Mouse (Mus musculus) intestine, embryonic 14.5 days (tissue): ENCODE data around the gene Hmgcs1. TPM values are rescaled to one million over a fixed set of nuclear protein-coding genes. Genes with fewer than 3 reads are reported as not detected.

Source experiments
- ATAC-seq: fragments of 200-750 bp; cut with Nextera tagmentation; replicated peaks from 2 replicates; pipeline ENCODE4 v1.8.0; 2017; ENCODE audit warnings: low read depth, moderate number of reproducible peaks, moderate TSS enrichment, moderate library complexity; ENCODE audit not compliant: low FRiP score, low TSS enrichment
- DNase-seq: peaks from one replicate; pipeline ENCODE4 v3.0.0-alpha.2; 2018; ENCODE audit warnings: low spot score
- H3K27ac ChIP-seq: fragments of 300-500 bp; sonication (generic); 2 replicates; pipeline ENCODE4 v1.5.1; 2014; ENCODE audit warnings: low read depth, mild to moderate bottlenecking, control low read depth
- H3K27me3 ChIP-seq: fragments of 300-500 bp; sonication (generic); replicated peaks from 2 replicates; pipeline ENCODE4 v1.6.1; 2014; ENCODE audit warnings: low read length, control low read depth; ENCODE audit not compliant: control insufficient read depth, insufficient read depth
- H3K36me3 ChIP-seq: fragments of 300-500 bp; sonication (generic); 2 replicates; pipeline ENCODE4 v1.6.1; 2014; ENCODE audit warnings: low read length, control low read depth; ENCODE audit not compliant: control insufficient read depth, insufficient read depth
- H3K4me1 ChIP-seq: fragments of 300-500 bp; sonication (generic); replicated peaks from 2 replicates; pipeline ENCODE4 v1.6.1; 2014; ENCODE audit warnings: low read length, control low read depth, mixed read lengths; ENCODE audit not compliant: control insufficient read depth, insufficient read depth
- H3K4me2 ChIP-seq: fragments of 300-500 bp; sonication (generic); 2 replicates; pipeline ENCODE4 v1.6.1; 2014; ENCODE audit warnings: low read length
- H3K4me3 ChIP-seq: fragments of 300-500 bp; sonication (generic); 2 replicates; pipeline ENCODE4 v1.5.1; 2014; ENCODE audit warnings: low read depth, low read length, control low read depth, mixed read lengths
- H3K9ac ChIP-seq: fragments of 300-500 bp; sonication (generic); 2 replicates; pipeline ENCODE4 v1.6.1; 2014; ENCODE audit warnings: mild to moderate bottlenecking, low read length
- H3K9me3 ChIP-seq: fragments of 300-500 bp; sonication (generic); 2 replicates; pipeline ENCODE4 v1.6.1; 2016; ENCODE audit warnings: low read length, control low read depth; ENCODE audit not compliant: control insufficient read depth
- WGBS: fragments of 180-500 bp; shearing (Covaris S2); extraction: QIAGEN DNeasy Blood & Tissue Kit; methylation state at CpG from one replicate; pipeline ENCODE4 v1.1.7; 2014; 5-methylcytosine and 5-hydroxymethylcytosine counted together
- polyA plus RNA-seq: library from polyadenylated mRNA; unstranded; fragments of >200 nt; fragmentation: Nextera tagmentation; extraction: Ambion mirVana; gene quantifications from 2 replicates; pipeline ENCODE4 v1.2.1, GENCODE M21; 2014

Gene Hmgcs1
- polyA plus RNA-seq, 1 experiment from 2014 or later, result 236 TPM

DNA sequence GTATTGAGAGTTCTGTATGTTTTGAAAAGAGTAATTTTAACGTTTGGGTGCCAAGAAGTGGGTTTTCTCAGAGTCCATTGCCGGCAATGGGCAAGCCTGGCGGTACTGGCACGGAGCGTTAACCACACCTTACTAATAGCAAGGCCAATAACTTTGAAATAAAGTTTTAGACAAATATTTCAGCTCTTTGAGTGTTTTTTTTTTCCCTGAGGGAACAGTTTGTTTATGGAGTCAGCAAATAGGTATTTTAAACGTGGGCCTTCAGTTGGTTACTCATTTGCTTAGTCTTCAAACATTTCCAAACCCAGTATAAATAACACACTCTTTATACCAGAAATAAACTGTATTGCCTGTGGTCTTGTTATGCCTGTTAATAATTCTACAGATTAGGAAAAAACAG lies 17.7 kb downstream of the Hmgcs1 start:
- WGBS, result 83% methylated on average over 6 of the region's 6 CpGs
- Histone ChIP-seq H3K4me1 (no peaks in the 10 kb centered on the region), H3K9me3 (no peaks in the 10 kb centered on the region), H3K4me3 (no peak overlapping the region), H3K4me2 (no peak overlapping the region), H3K9ac (no peak overlapping the region), H3K36me3 (peaks cover 66% of the 10 kb centered on the region), H3K27ac (no peak overlapping the region), H3K27me3 (no peaks in the 10 kb centered on the region)
- no peak for DNase-seq
- ATAC-seq, result no peak

GRCm38 (mm10) chr13:119708941-119709340 lies 18.8 kb downstream of the Hmgcs1 start:
- Histone ChIP-seq H3K4me1 (no peaks in the 10 kb centered on the region), H3K9me3 (no peaks in the 10 kb centered on the region), H3K36me3 (peaks cover 56% of the 10 kb centered on the region), H3K27ac (no peak overlapping the region), H3K27me3 (no peaks in the 10 kb centered on the region), H3K4me2 (no peak overlapping the region), H3K9ac (no peak overlapping the region), H3K4me3 (no peak overlapping the region)
- DNase-seq (no peak), ATAC-seq (no peak)
- 88% methylated on average over 5 of the region's 5 CpGs for WGBS

- Histone ChIP-seq H3K4me1 (no peaks in the 10 kb centered on the region), H3K9ac (no peak overlapping the region), H3K27ac (no peak overlapping the region), H3K9me3 (no peaks in the 10 kb centered on the region), H3K4me3 (no peak overlapping the region), H3K27me3 (no peaks in the 10 kb centered on the region), H3K4me2 (no peak overlapping the region), H3K36me3 (peaks cover 49% of the 10 kb centered on the region)
- WGBS, result 87% methylated on average over 8 of the region's 8 CpGs
- ATAC-seq (peak; percentile 63), DNase-seq (no peak)
These were observed 19.4 kb downstream of the Hmgcs1 start for GRCm38 (mm10) chr13:119709388-119710267.

GRCm38 (mm10) chr13:119710268-119710610 lies 20.1 kb downstream of the Hmgcs1 start:
- ATAC-seq (peak; percentile 36; the same call in 1 of the 2 replicates), DNase-seq (no peak)
- Histone ChIP-seq H3K4me1 (no peaks in the 10 kb centered on the region), H3K27ac (no peak overlapping the region), H3K4me2 (no peak overlapping the region), H3K4me3 (no peak overlapping the region), H3K36me3 (peaks cover 43% of the 10 kb centered on the region), H3K9me3 (no peaks in the 10 kb centered on the region), H3K27me3 (no peaks in the 10 kb centered on the region), H3K9ac (no peak overlapping the region)
- WGBS, result 82% methylated on average over 10 of the region's 10 CpGs

DNA sequence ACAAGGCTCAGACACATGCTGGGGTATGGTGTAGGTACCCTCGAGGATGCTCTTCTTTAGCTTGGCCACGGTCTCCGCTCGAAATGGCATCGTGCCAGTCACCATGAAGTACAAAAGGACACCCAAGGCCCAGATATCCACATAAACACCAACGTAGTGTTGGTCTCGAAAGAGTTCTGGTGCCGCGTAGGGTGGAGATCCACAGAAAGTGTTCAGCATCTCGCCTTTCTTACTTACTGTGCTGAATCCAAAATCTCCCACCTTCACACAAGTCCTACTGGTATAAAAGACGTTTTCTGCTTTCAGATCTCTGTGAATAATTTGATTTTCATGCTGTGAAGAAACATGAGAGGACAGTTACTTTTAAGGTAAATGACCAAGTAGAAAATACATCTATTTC lies 22.3 kb downstream of the Hmgcs1 start:
- Histone ChIP-seq H3K4me2 (no peak overlapping the region), H3K27me3 (no peaks in the 10 kb centered on the region), H3K27ac (no peak overlapping the region), H3K4me3 (no peak overlapping the region), H3K4me1 (no peaks in the 10 kb centered on the region), H3K9ac (no peak overlapping the region), H3K36me3 (peaks cover 24% of the 10 kb centered on the region), H3K9me3 (no peaks in the 10 kb centered on the region)
- no peak for DNase-seq
- 92% methylated on average over 11 of the region's 11 CpGs for WGBS
- ATAC-seq, result no peak

DNA sequence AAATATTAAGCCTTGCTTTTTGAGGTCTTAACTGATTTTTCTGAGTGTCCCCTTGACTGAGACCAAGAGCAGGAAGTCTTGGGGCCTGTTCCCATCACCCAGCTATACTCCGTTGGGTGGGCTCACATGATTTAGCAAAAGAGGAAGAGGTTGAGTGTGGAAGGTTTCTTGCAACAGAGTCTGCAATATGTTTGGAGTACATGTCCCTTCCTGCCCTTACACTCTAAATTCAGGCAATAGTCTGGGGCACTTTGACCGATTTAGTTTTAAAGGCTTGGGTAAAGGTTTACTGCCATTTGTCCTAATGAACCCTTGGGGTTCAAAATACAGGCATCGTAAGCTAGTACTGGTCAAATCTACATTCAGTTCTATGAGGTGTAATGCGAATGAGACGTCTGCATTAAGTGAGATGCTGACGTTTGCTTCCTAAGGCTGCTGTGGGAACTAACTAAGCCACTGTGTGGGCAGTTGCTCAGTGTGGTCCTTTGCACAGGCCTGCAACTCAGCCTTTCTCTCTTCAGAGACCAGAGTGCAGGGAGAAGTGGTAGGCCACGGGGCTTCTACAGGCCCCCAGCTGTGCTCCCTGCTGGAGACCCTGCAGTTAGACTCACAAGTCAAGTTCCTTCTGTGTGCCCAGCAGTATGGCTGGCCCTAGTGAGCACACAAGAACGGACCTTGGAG lies 23.1 kb downstream of the Hmgcs1 start:
- DNase-seq (no peak), ATAC-seq (no peak)
- H3K36me3 ChIP-seq, result peaks cover 16% of the 10 kb centered on the region
- no peak overlapping the region for H3K4me3 ChIP-seq
- no peak overlapping the region for H3K9ac ChIP-seq
- no peaks in the 10 kb centered on the region for H3K9me3 ChIP-seq
- no peaks in the 10 kb centered on the region for H3K4me1 ChIP-seq
- H3K27me3 ChIP-seq, result no peaks in the 10 kb centered on the region
- H3K27ac ChIP-seq, result no peak overlapping the region
- 67% methylated on average over 8 of the region's 8 CpGs for WGBS
- H3K4me2 ChIP-seq, result no peak overlapping the region

DNA sequence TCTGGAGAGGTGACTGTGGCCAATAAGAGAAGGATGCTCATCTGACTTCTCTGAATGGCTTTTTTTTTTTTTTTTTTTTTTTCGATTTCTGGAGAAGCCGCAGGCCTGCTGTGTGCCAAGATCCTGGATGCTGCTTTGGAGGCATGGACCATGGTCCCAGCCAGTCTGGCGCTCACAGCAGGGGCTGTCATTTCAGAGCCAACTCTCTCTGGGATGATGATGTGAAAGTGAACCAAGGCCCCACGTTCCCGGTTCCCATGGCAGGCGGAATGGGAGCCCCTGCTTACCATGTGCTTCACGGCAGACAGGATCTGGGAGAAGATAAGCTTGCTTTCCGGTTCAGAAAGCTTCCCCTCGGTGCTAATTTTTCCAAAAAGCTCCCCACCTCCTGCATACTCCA lies 23.6 kb downstream of the Hmgcs1 start:
- H3K9ac ChIP-seq, result no peak overlapping the region
- no peaks in the 10 kb centered on the region for H3K9me3 ChIP-seq
- no peak overlapping the region for H3K4me2 ChIP-seq
- peaks cover 11% of the 10 kb centered on the region; the same call in 1 of the 2 replicates for H3K36me3 ChIP-seq
- H3K27ac ChIP-seq, result no peak overlapping the region
- no peak for DNase-seq
- H3K27me3 ChIP-seq, result no peaks in the 10 kb centered on the region
- 67% methylated on average over 9 of the region's 9 CpGs for WGBS
- no peak for ATAC-seq
- no peak overlapping the region for H3K4me3 ChIP-seq
- H3K4me1 ChIP-seq, result no peaks in the 10 kb centered on the region

- H3K4me1 ChIP-seq, result no peaks in the 10 kb centered on the region
- no peak for ATAC-seq
- no peak overlapping the region for H3K4me2 ChIP-seq
- H3K4me3 ChIP-seq, result no peak overlapping the region
- WGBS, result 84% methylated on average over 2 of the region's 2 CpGs
- no peak for DNase-seq
- no peak overlapping the region for H3K27ac ChIP-seq
- H3K27me3 ChIP-seq, result no peaks in the 10 kb centered on the region
- no peaks in the 10 kb centered on the region for H3K9me3 ChIP-seq
- no peaks in the 10 kb centered on the region for H3K36me3 ChIP-seq
- H3K9ac ChIP-seq, result no peak overlapping the region
These were observed 25.9 kb downstream of the Hmgcs1 start for GRCm38 (mm10) chr13:119716105-119716504.
